Mouse (Mus musculus): Measurements from ENCODE around the gene Acot3. TPM values are rescaled to one million over a fixed set of nuclear protein-coding genes. Genes with fewer than 3 reads are reported as not detected.
A peak's percentile ranks its signal among the peaks of the same experiment; 100 is the strongest.
"Not testable (repeated sequence)": the region's sequence is repeated elsewhere in the genome, so short reads cannot be mapped to it uniquely, and the experiment has no call there.

Gene Acot3
- not detected in 2 replicates for total RNA-seq (2015)
- not detected in 2 replicates for total RNA-seq (2017)

- peak; percentile 42; the same call in 1 of the 2 replicates for ATAC-seq (replicated peaks; ENCODE audit: poor library complexity)
Observed at GRCm38 (mm10) chr12:84051937-84052474, at the start of gene Acot3. Acot3 (plus strand) TSS chr12:84052144.

GRCm38 (mm10) chr12:84003866-84004265 is 48.1 kb upstream of the Acot3 start:
- ATAC-seq (replicated peaks; ENCODE audit: poor library complexity): no peak

DNA sequence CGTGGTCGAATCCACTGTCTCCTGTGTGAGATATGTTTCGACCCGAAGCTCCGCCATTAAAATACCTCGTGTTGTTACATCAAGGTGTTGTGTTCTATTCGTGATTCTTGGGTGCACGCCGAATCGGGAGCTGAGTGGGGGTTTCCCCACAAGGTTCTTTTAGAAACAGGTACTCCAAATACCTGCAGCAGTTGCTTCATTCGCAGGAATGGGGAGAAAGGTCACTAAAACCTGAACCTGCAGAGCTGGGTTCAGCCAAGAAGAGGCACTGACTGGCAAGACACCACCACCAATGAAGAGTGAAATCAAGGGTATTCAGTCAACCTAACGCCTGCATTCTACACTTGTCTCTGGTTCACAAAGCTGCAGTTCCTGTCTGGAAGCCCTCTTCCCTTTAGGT is 43.7 kb upstream of the Acot3 start:
- no peak for ATAC-seq (replicated peaks; ENCODE audit: poor library complexity)

GRCm38 (mm10) chr12:84008729-84009128 is 43.2 kb upstream of the Acot3 start:
- no peak for ATAC-seq (replicated peaks; ENCODE audit: poor library complexity)

- ATAC-seq (replicated peaks; ENCODE audit: poor library complexity): peak; percentile 95
Observed at GRCm38 (mm10) chr12:84009171-84009965, 42.6 kb upstream of the Acot3 start, which contains the start of gene Acot1. Acot1 (plus strand) TSS chr12:84009490.

- no peak for ATAC-seq (replicated peaks; ENCODE audit: poor library complexity)
Observed at GRCm38 (mm10) chr12:84010201-84010600, 41.7 kb upstream of the Acot3 start.

DNA sequence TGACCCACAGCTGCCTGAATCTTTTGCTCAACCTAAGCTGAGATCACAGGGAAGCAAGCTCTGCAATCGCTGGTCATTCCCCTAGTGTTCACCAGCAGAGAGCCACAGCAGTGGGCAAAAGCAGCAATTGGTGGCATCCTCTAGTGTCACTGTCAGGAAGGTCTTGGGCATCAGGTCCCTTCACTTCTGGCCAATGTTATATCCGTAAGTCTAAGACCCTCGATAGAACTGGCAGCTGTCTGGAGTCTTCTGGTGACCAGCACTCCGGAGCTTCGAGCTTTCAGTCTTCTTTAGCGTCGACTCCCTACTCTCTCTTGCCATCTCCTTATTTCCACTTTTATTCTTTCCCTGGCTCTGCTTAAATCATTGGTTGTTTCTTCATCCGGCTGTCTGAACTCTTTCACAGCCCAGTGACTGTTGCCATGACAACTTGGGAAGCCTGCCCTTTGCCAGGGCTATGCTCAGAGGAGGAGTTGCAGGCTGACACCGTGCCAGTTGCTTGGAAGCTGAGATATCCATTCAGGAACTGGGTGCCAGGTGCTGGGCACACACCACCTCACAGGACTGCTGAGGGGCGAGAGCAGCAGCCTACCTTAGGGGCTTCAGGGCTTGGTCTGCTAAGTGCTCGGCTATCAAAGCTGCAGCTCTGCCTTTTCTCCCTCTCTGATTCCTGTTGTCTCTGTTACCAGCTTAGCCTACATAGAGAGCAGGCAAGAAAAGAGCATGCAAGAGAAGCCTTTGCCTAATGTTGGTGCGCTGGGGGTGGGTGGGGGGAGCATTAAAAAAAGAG is 40.5 kb upstream of the Acot3 start:
- ATAC-seq (replicated peaks; ENCODE audit: poor library complexity): no peak

DNA sequence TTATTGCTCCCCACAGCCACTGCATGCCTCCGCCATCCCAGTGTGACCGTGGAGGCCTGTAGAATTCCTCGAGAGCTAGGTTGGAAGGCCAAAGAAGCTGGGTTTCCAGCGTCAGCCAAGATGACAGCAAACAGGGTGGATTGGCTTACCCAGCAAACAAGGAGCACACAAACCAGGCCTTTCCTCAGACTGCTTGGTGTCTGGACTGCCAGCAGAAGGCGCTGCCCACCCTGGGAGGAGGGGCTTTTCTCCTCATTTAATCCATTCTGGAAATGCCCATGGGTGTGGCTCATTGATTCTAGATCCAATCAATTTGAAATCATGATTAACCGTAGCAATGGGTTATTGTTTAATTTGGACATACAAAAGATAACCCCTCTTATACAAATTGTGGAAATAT is 38.8 kb upstream of the Acot3 start:
- ATAC-seq (replicated peaks; ENCODE audit: poor library complexity): no peak

DNA sequence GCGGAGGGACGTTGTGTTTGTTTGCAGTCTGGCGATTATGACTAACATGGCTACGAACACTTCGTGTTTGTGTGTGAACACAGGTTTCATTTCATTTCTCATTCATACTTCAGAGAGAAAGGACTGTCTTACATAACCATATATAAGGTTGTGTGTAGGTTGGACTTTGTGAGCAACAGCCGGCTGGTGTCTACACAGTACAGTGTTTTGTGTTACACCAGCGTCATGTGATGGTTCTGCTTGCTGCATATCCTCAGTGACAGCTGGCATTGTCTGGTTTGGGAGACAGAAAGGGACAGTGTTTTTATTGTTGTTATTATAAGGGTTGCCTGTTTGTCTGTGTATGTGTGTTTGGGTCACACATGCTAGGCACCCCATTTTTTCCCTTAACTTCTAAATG is 38.2 kb upstream of the Acot3 start:
- ATAC-seq (replicated peaks; ENCODE audit: poor library complexity): no peak

DNA sequence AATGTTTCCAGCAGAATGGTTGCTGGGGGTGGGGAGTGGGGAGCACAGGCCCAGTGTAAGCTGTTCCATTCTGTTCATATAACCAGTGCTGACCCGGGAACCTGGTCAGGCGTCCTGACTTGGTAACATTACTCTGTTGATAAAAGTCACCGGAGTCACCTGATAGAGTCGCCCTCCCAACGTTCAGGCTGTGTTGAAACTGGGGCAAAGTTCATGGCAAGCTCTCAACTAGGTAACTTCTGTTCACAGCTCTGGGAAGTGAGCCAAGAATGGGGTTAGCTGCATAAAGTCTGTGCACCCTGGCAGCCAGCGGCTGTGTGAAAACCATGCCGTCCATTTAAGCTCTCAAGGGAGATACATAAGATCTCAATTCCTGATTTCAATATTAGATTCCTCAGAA is 31.4 kb upstream of the Acot3 start:
- ATAC-seq (replicated peaks; ENCODE audit: poor library complexity): peak; percentile 92

DNA sequence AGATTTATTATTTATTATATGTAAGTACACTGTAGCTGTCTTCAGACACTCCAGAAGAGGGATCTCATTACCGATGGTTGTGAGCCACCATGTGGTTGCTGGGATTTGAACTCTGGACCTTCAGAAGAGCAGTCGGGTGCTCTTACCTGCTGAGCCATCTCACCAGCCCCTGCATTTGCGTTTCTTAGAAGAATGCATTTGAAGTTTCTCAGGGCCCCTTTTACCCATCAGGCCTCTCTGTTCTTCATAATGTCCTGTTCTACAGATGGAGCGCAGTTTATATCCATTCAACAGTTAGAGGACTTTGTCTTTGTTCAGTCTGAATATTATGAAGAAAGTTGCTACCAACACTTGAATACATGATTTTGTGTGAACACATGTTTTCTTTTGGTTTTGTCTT is 29.7 kb upstream of the Acot3 start:
- not testable (repeated sequence) for ATAC-seq (replicated peaks; ENCODE audit: poor library complexity)

GRCm38 (mm10) chr12:84023052-84023745 is 28.7 kb upstream of the Acot3 start:
- 0 out of 2 replicates have a peak, but pooled peaks have one; percentile 24 for ATAC-seq (replicated peaks; ENCODE audit: poor library complexity)

GRCm38 (mm10) chr12:84025888-84026287 is 26.1 kb upstream of the Acot3 start:
- no peak for ATAC-seq (replicated peaks; ENCODE audit: poor library complexity)

GRCm38 (mm10) chr12:84028328-84028727 is 23.6 kb upstream of the Acot3 start:
- ATAC-seq (replicated peaks; ENCODE audit: poor library complexity): not testable (repeated sequence)

- ATAC-seq (replicated peaks; ENCODE audit: poor library complexity): not testable (repeated sequence)
Observed at GRCm38 (mm10) chr12:84029043-84029442, 22.9 kb upstream of the Acot3 start.

DNA sequence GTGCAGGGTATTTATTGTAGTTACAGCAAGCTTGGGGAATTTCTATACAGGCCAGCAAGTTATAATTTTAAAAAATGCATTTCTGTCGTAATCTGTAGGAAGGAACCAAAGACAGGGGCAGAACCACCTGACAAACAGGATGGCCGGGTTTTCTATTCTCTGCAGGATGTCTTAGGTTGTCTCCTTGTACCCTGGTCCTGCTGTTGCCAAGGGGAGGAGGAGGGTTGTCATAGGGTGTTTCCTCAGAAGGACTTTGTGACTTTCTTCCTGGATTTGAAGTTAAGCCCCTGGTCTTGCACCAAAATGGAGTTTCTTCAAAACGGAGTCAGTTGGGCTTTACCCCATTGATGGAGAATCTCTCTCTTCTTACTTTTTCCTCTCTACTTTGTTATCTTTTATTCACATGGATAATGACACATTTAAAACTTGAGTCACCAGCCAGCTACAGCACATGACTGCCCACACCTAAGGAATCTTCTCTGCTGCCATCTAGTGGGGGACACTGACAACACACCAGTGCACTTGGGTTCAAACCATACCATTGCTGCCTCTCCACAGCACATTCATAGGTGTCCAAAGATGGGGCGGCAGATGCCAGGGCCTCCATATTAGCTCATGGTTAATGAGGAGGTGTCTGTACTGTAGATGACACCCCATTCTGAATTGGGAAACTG is 21.1 kb upstream of the Acot3 start:
- peak; percentile 98 for ATAC-seq (replicated peaks; ENCODE audit: poor library complexity)

DNA sequence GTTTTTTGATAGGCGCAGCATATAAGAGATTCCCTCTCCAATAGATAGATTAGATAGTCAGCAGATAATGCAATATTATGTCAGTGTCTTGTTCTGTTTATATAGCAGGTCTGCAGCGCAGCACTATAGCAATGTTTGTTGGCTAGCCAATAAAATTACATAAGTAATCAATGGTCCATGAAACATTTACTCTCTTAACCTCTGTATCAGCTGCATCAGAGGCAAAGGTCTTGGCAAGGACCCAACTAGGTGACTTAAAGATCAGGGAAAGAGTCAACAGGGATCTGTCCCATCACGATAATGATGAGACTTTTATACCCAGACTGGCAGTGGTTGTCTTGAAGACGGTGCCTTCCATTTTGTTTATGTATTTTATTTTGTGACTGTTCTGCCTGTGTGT is 19.1 kb upstream of the Acot3 start:
- no peak for ATAC-seq (replicated peaks; ENCODE audit: poor library complexity)

DNA sequence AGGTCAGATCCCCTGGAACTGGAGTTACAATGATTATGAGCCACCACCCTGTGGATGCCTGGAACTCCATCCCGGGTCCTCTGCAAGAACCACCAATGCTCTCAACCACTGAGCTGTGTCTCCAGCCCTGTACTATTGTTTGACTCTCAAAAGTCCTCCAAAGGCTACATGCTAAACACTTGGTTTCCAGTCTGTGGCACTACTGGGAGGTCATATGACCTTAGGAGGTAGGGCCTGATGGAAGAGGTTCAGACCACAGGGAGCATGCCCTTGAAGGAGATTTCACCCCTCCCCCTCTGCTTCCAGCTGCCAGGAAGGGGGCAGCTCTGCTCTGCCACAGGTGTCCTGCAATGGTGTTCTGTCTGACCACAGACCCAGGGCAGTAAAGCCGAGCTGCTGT is 18.6 kb upstream of the Acot3 start:
- not testable (repeated sequence) for ATAC-seq (replicated peaks; ENCODE audit: poor library complexity)

GRCm38 (mm10) chr12:84034108-84034507 is 17.8 kb upstream of the Acot3 start:
- peak; percentile 53 for ATAC-seq (replicated peaks; ENCODE audit: poor library complexity)

DNA sequence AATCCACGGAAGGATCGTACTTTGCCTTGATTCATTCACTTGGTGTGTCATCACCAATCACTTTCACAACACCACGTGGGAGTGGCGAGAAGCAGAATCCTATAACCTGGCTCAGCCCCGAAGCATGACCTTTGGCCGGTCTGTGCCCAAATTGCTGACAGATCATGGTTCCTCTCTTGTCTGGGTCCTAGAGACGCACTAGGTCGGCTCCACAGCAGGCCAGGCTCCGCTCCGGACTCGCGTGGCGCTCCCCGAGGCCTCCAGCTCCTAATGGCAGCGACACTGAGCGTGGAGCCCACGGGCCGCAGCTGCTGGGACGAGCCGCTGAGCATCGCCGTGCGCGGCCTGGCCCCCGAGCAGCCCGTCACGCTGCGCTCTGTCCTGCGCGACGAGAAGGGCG is 13.7 kb upstream of the Acot3 start, which contains the start of gene Acot4:
Gene Acot4 (plus strand): TSS at position 139 of the 400 bp plus-strand sequence.
- peak; percentile 37; the same call in 1 of the 2 replicates for ATAC-seq (replicated peaks; ENCODE audit: poor library complexity)
